Mouse (Mus musculus) limb, embryonic 10.5 days (tissue): ENCODE measurements around the gene Dctd. TPM values are rescaled to one million over a fixed set of nuclear protein-coding genes. Genes with fewer than 3 reads are reported as not detected.
A peak's percentile ranks its signal among the peaks of the same experiment; 100 is the strongest.
"Not testable (repeated sequence)": the region's sequence is repeated elsewhere in the genome, so short reads cannot be mapped to it uniquely, and the experiment has no call there.

Experiments
- DNase-seq: peaks from one replicate; pipeline ENCODE4 v3.0.0-alpha.2; 2017; ENCODE audit warnings: low spot score
- H3K27ac ChIP-seq: fragments of 300-500 bp; sonication (generic); 2 replicates; pipeline ENCODE4 v1.5.1; 2016; ENCODE audit warnings: mild to moderate bottlenecking
- H3K27me3 ChIP-seq: fragments of 300-500 bp; sonication (generic); 2 replicates; pipeline ENCODE4 v1.6.1; 2016; ENCODE audit warnings: low read depth, mild to moderate bottlenecking; ENCODE audit not compliant: poor library complexity, severe bottlenecking
- H3K36me3 ChIP-seq: fragments of 300-500 bp; sonication (generic); 2 replicates; pipeline ENCODE4 v1.6.1; 2016; ENCODE audit warnings: mild to moderate bottlenecking, moderate library complexity
- H3K4me1 ChIP-seq: fragments of 300-500 bp; sonication (generic); 2 replicates; pipeline ENCODE4 v1.6.1; 2016
- H3K4me3 ChIP-seq: fragments of 300-500 bp; sonication (generic); 2 replicates; pipeline ENCODE4 v1.5.1; 2016; ENCODE audit warnings: mild to moderate bottlenecking, moderate library complexity
- H3K9me3 ChIP-seq: fragments of 300-500 bp; sonication (generic); replicated peaks from 2 replicates; pipeline ENCODE4 v1.6.1; 2016; ENCODE audit warnings: mild to moderate bottlenecking
- WGBS: fragments of 180-500 bp; shearing (Covaris S2); methylation state at CpG from one replicate; pipeline ENCODE4 v1.1.7; 2016; 5-methylcytosine and 5-hydroxymethylcytosine counted together
- polyA plus RNA-seq: library from polyadenylated mRNA; unstranded; fragments of >200 nt; fragmentation: Nextera tagmentation; extraction: Ambion mirVana; gene quantifications from 2 replicates; pipeline ENCODE4 v1.2.1, GENCODE M21; 2016

The Dctd gene
- polyA plus RNA-seq, 1 experiment from 2014 or later: 61.9 TPM

GRCm38 (mm10) chr8:48157718-48158117 is 58.8 kb downstream of the Dctd start:
- Histone ChIP-seq H3K4me3 (no peak overlapping the region), H3K9me3 (no peaks in the 10 kb centered on the region), H3K27ac (no peak overlapping the region), H3K36me3 (0 out of 2 replicates have a peak, but pooled peaks cover 3% of the 10 kb centered on the region), H3K27me3 (no peaks in the 10 kb centered on the region), H3K4me1 (peaks cover 42% of the 10 kb centered on the region)
- 17% methylated on average over 10 of the region's 10 CpGs for WGBS
- peak; percentile 39 for DNase-seq

- no peaks in the 10 kb centered on the region for H3K27me3 ChIP-seq
- H3K9me3 ChIP-seq: no peaks in the 10 kb centered on the region
- 0 out of 2 replicates have a peak, but pooled peaks cover 3% of the 10 kb centered on the region for H3K36me3 ChIP-seq
- H3K27ac ChIP-seq: peak overlapping the region; percentile 30
- H3K4me3 ChIP-seq: no peak overlapping the region
- peaks cover 38% of the 10 kb centered on the region for H3K4me1 ChIP-seq
- WGBS: 24% methylated on average over 15 of the region's 15 CpGs
- DNase-seq: no peak
Measured at GRCm38 (mm10) chr8:48158560-48159217, 59.8 kb downstream of the Dctd start.

GRCm38 (mm10) chr8:48177406-48177805 is 78.5 kb downstream of the Dctd start:
- H3K36me3 ChIP-seq: no peaks in the 10 kb centered on the region
- no peak overlapping the region for H3K27ac ChIP-seq
- WGBS: 52% methylated on average over 4 of the region's 4 CpGs
- DNase-seq: peak; percentile 46
- peaks cover 6% of the 10 kb centered on the region; the same call in 1 of the 2 replicates for H3K4me1 ChIP-seq
- H3K4me3 ChIP-seq: no peak overlapping the region
- no peaks in the 10 kb centered on the region for H3K27me3 ChIP-seq
- 0 out of 2 replicates have a peak, but pooled peaks cover 1% of the 10 kb centered on the region for H3K9me3 ChIP-seq

GRCm38 (mm10) chr8:48177876-48178275 is 79.0 kb downstream of the Dctd start:
- Histone ChIP-seq H3K36me3 (no peaks in the 10 kb centered on the region), H3K27me3 (no peaks in the 10 kb centered on the region), H3K4me3 (no peak overlapping the region), H3K9me3 (0 out of 2 replicates have a peak, but pooled peaks cover 1% of the 10 kb centered on the region), H3K27ac (no peak overlapping the region), H3K4me1 (peaks cover 6% of the 10 kb centered on the region; the same call in 1 of the 2 replicates)
- DNase-seq: no peak
- 94% methylated on average over 1 of the region's 1 CpGs for WGBS

GRCm38 (mm10) chr8:48178993-48179392 is 80.1 kb downstream of the Dctd start:
- H3K9me3 ChIP-seq: 0 out of 2 replicates have a peak, but pooled peaks cover 1% of the 10 kb centered on the region
- H3K4me1 ChIP-seq: peaks cover 6% of the 10 kb centered on the region; the same call in 1 of the 2 replicates
- H3K36me3 ChIP-seq: no peaks in the 10 kb centered on the region
- H3K4me3 ChIP-seq: no peak overlapping the region
- no peak overlapping the region for H3K27ac ChIP-seq
- WGBS: 76% methylated on average over 4 of the region's 4 CpGs
- no peaks in the 10 kb centered on the region for H3K27me3 ChIP-seq
- DNase-seq: no peak

- not testable (repeated sequence) for H3K4me1 ChIP-seq, H3K27me3 ChIP-seq, H3K27ac ChIP-seq, H3K9me3 ChIP-seq, H3K36me3 ChIP-seq, H3K4me3 ChIP-seq, DNase-seq
- WGBS: 92% methylated on average over 9 of the region's 9 CpGs
Measured at GRCm38 (mm10) chr8:48180146-48180545, 81.3 kb downstream of the Dctd start.

GRCm38 (mm10) chr8:48181000-48181399 is 82.1 kb downstream of the Dctd start:
- no peaks in the 10 kb centered on the region for H3K36me3 ChIP-seq
- DNase-seq: no peak
- WGBS: 95% methylated on average over 3 of the region's 3 CpGs

GRCm38 (mm10) chr8:48183758-48184157 is 84.9 kb downstream of the Dctd start:
- 94% methylated on average over 7 of the region's 7 CpGs for WGBS
- H3K4me3 ChIP-seq: no peak overlapping the region
- no peaks in the 10 kb centered on the region for H3K36me3 ChIP-seq
- H3K27ac ChIP-seq: no peak overlapping the region
- H3K4me1 ChIP-seq: 0 out of 2 replicates have a peak, but pooled peaks cover 4% of the 10 kb centered on the region
- H3K27me3 ChIP-seq: no peaks in the 10 kb centered on the region
- DNase-seq: no peak
- H3K9me3 ChIP-seq: peaks cover 5% of the 10 kb centered on the region; the same call in 1 of the 2 replicates

More at GRCm38 (mm10) chr8:48181000-48181399, 82.1 kb downstream of the Dctd start:
- 0 out of 2 replicates have a peak, but pooled peaks cover 1% of the 10 kb centered on the region for H3K9me3 ChIP-seq
- H3K4me1 ChIP-seq: peaks cover 8% of the 10 kb centered on the region; the same call in 1 of the 2 replicates
- H3K27me3 ChIP-seq: no peaks in the 10 kb centered on the region
- no peak overlapping the region for H3K27ac ChIP-seq
- H3K4me3 ChIP-seq: no peak overlapping the region

- no peak overlapping the region for H3K4me3 ChIP-seq
- 97% methylated on average over 12 of the region's 12 CpGs for WGBS
- H3K27me3 ChIP-seq: no peaks in the 10 kb centered on the region
- H3K9me3 ChIP-seq: peaks cover 4% of the 10 kb centered on the region; the same call in 1 of the 2 replicates
- H3K27ac ChIP-seq: no peak overlapping the region
- H3K36me3 ChIP-seq: no peaks in the 10 kb centered on the region
- DNase-seq: no peak
- H3K4me1 ChIP-seq: 0 out of 2 replicates have a peak, but pooled peaks cover 4% of the 10 kb centered on the region
Measured at GRCm38 (mm10) chr8:48188586-48188985, 89.7 kb downstream of the Dctd start.

- Histone ChIP-seq H3K27ac (no peak overlapping the region), H3K4me1 (no peaks in the 10 kb centered on the region), H3K9me3 (peaks cover 3% of the 10 kb centered on the region; the same call in 1 of the 2 replicates), H3K27me3 (no peaks in the 10 kb centered on the region), H3K36me3 (no peaks in the 10 kb centered on the region), H3K4me3 (no peak overlapping the region)
- WGBS: 97% methylated on average over 9 of the region's 9 CpGs
- DNase-seq: no peak
Measured at GRCm38 (mm10) chr8:48195971-48196370, 97.1 kb downstream of the Dctd start.

- H3K36me3 ChIP-seq: no peaks in the 10 kb centered on the region
- 92% methylated on average over 9 of the region's 9 CpGs for WGBS
- peaks cover 3% of the 10 kb centered on the region; the same call in 1 of the 2 replicates for H3K9me3 ChIP-seq
- peaks cover 12% of the 10 kb centered on the region for H3K4me1 ChIP-seq
- H3K4me3 ChIP-seq: no peak overlapping the region
- DNase-seq: no peak
- no peaks in the 10 kb centered on the region for H3K27me3 ChIP-seq
- no peak overlapping the region for H3K27ac ChIP-seq
Measured at GRCm38 (mm10) chr8:48199171-48199570, 100.3 kb downstream of the Dctd start.

GRCm38 (mm10) chr8:48202632-48203031 is 103.7 kb downstream of the Dctd start:
- WGBS: 79% methylated on average over 3 of the region's 3 CpGs
- no peak overlapping the region for H3K4me3 ChIP-seq
- no peak overlapping the region for H3K27ac ChIP-seq
- H3K27me3 ChIP-seq: no peaks in the 10 kb centered on the region
- no peak for DNase-seq
- H3K9me3 ChIP-seq: no peaks in the 10 kb centered on the region
- H3K36me3 ChIP-seq: no peaks in the 10 kb centered on the region
- H3K4me1 ChIP-seq: peaks cover 31% of the 10 kb centered on the region
